13 mouse cellular contexts compared by ENCODE assay signal in genomic region chr12:5176716-5177341, GRCm38 (mm10).
DNase-seq lines count a peak whose midpoint lies in the region; ATAC-seq lines count a peak whose summit lies in the region.
"Had no signal": no experiment of that assay in that cellular context is flagged by ENCODE, and none has a peak within 500 bp of the region (broad histone marks: within the 10 kb centered on the region; RNA-seq: fewer than 3 reads in every experiment).

No protein-coding gene starts in this region.

- no peaks in the 10 kb centered on the region for H3K4me1 ChIP-seq in forebrain, embryonic 16.5 days (replicated peaks; ENCODE audit: control insufficient read depth, insufficient read depth, low read length)
- H3K4me1 ChIP-seq in forebrain, embryonic 13.5 days, result peaks cover 10% of the 10 kb centered on the region
- peaks cover 15% of the 10 kb centered on the region; the same call in 1 of the 2 replicates for H3K4me1 ChIP-seq in hindbrain, embryonic 10.5 days (replicated peaks)
- H3K4me1 ChIP-seq: intestine, embryonic 15.5 days had no signal

- no peaks in the 10 kb centered on the region for H3K36me3 ChIP-seq in forebrain, embryonic 16.5 days (ENCODE audit: control insufficient read depth, insufficient read depth)
- H3K36me3 ChIP-seq in forebrain, embryonic 13.5 days (ENCODE audit: poor library complexity, severe bottlenecking), result no peaks in the 10 kb centered on the region
- H3K36me3 ChIP-seq in hindbrain, embryonic 10.5 days, result no peaks in the 10 kb centered on the region
- H3K36me3 ChIP-seq: embryonic facial prominence, embryonic 10.5 days; intestine, embryonic 15.5 days had no signal

- no peak overlapping the region for H3K4me2 ChIP-seq in forebrain, embryonic 16.5 days (ENCODE audit: low read length)
- no peak overlapping the region for H3K4me2 ChIP-seq in forebrain, embryonic 13.5 days
- H3K4me2 ChIP-seq: intestine, embryonic 15.5 days had no signal

- no peaks in the 10 kb centered on the region for H3K9me3 ChIP-seq in forebrain, embryonic 16.5 days (ENCODE audit: control insufficient read depth, low read length)
- no peaks in the 10 kb centered on the region for H3K9me3 ChIP-seq in forebrain, embryonic 13.5 days (replicated peaks)
- no peaks in the 10 kb centered on the region for H3K9me3 ChIP-seq in hindbrain, embryonic 10.5 days
- H3K9me3 ChIP-seq: embryonic facial prominence, embryonic 10.5 days; intestine, embryonic 15.5 days had no signal

- no peak overlapping the region for H3K4me3 ChIP-seq in forebrain, embryonic 16.5 days (replicated peaks; ENCODE audit: low read length)
- H3K4me3 ChIP-seq in forebrain, embryonic 13.5 days, result no peak overlapping the region
- no peak overlapping the region for H3K4me3 ChIP-seq in hindbrain, embryonic 10.5 days
- H3K4me3 ChIP-seq: embryonic facial prominence, embryonic 10.5 days; intestine, embryonic 15.5 days had no signal

- peak; percentile 59 for DNase-seq in left cerebral cortex, postnatal 4 days
- no peak for DNase-seq in left cerebral cortex, postnatal 36 days (ENCODE audit: low spot score in 2 of 2)
- DNase-seq in adrenal gland, adult (ENCODE audit: inconsistent age in 2 of 2, low spot score in 1 of 2), result peak; percentile 91 to 95
- peak; percentile 47 for DNase-seq in gastrocnemius, postnatal 14 days
- no peak for DNase-seq in MN1 (ENCODE audit: low spot score)
- no peak for DNase-seq in hindbrain, embryonic 10.5 days (ENCODE audit: low spot score)
- DNase-seq: cerebellum, adult 8-10 months had no signal

- H3K9ac ChIP-seq in forebrain, embryonic 16.5 days (replicated peaks; ENCODE audit: low read depth, low read length), result no peak overlapping the region
- no peak overlapping the region for H3K9ac ChIP-seq in forebrain, embryonic 13.5 days
- H3K9ac ChIP-seq: intestine, embryonic 15.5 days had no signal

- 86% methylated on average over 5 of the region's 5 CpGs for WGBS in forebrain, embryonic 16.5 days
- 83% methylated on average over 5 of the region's 5 CpGs for WGBS in forebrain, embryonic 13.5 days
- WGBS in hindbrain, embryonic 10.5 days, result 80% methylated on average over 5 of the region's 5 CpGs

- ATAC-seq in forebrain, embryonic 16.5 days, result peak; percentile 8; the same call in 1 of the 2 replicates
- no peak for ATAC-seq in forebrain, embryonic 13.5 days
- ATAC-seq: intestine, embryonic 15.5 days; midbrain, embryonic 16.5 days had no signal

- H3K27ac ChIP-seq in forebrain, embryonic 16.5 days (ENCODE audit: low read length), result no peak overlapping the region
- H3K27ac ChIP-seq in forebrain, embryonic 13.5 days, result no peak overlapping the region
- no peak overlapping the region for H3K27ac ChIP-seq in hindbrain, embryonic 10.5 days
- H3K27ac ChIP-seq: embryonic facial prominence, embryonic 10.5 days; intestine, embryonic 15.5 days; macrophage had no signal

- intact Hi-C loops in left cerebral cortex, postnatal 4 days (cut with DNase I), result no loop called here
- intact Hi-C loops in left cerebral cortex, postnatal 36 days (cut with DNase I), result no loop called here
- intact Hi-C loops in gastrocnemius, postnatal 14 days (cut with DNase I; ENCODE audit: low total_unique reads), result no loop called here

- no peaks in the 10 kb centered on the region for H3K27me3 ChIP-seq in forebrain, embryonic 16.5 days (replicated peaks; ENCODE audit: control insufficient read depth, insufficient read depth, low read length)
- no peaks in the 10 kb centered on the region for H3K27me3 ChIP-seq in forebrain, embryonic 13.5 days
- H3K27me3 ChIP-seq in hindbrain, embryonic 10.5 days (ENCODE audit: insufficient read depth, poor library complexity, severe bottlenecking), result no peaks in the 10 kb centered on the region
- H3K27me3 ChIP-seq: intestine, embryonic 15.5 days had no signal

Comparison
In these comparisons a context has a peak if more than half of its experiments do, and no peak if none do; other contexts are left out.
1. DNase-seq: peak in left cerebral cortex, postnatal 4 days (single experiment), adrenal gland, adult (2 of 2) and gastrocnemius, postnatal 14 days (single experiment); none in left cerebral cortex, postnatal 36 days (0 of 2), MN1 (single experiment) and hindbrain, embryonic 10.5 days (single experiment).